Comparison of ENCODE assay signal across 24 mouse cellular contexts in the genomic region with DNA sequence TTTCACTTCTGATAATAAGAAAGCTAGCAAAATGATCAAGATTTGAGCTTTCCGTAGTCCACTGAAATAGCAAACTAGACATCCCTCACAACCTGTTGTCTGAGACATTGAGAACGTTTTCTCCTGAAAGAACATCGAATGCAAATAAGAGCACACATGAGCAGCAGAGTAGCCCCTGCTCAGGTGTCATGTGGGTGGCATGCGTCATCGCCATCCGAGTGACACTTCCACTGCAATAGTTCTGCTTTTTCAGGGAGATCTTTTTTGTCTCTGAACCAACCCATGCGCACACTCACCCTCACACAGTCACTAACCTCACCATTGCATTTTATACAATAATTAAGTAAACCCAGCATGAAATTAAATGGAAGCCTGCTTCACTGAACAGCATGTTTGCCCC.
DNase-seq lines count a peak whose midpoint lies in the region; ATAC-seq and TF ChIP-seq lines count a peak whose summit lies in the region.
"Had no signal": no experiment of that assay in that cellular context is flagged by ENCODE, and none has a peak within 500 bp of the region (broad histone marks: within the 10 kb centered on the region; RNA-seq: fewer than 3 reads in every experiment).

No protein-coding gene starts in this region.

- no peak for TF ChIP-seq POLR2A in spleen, adult 2 months (IDR thresholded peaks at IDR 0.05; ENCODE audit: low read depth, low read length)

- H3K9ac ChIP-seq in neural tube, embryonic 13.5 days = no peak overlapping the region
- H3K9ac ChIP-seq in neural tube, embryonic 15.5 days (replicated peaks) = no peak overlapping the region
- H3K9ac ChIP-seq: embryonic facial prominence, embryonic 12.5 days; forebrain, embryonic 15.5 days; intestine, embryonic 15.5 days; limb, embryonic 12.5 days; liver, embryonic 14.5 days; lung, embryonic 15.5 days; neural tube, embryonic 12.5 days had no signal

- no peak overlapping the region for H3K4me3 ChIP-seq in neural tube, embryonic 13.5 days
- H3K4me3 ChIP-seq in neural tube, embryonic 15.5 days (replicated peaks) = no peak overlapping the region
- no peak overlapping the region for H3K4me3 ChIP-seq in spleen, adult 2 months (ENCODE audit: extremely low read depth, insufficient read depth, insufficient read length)
- no peak overlapping the region for H3K4me3 ChIP-seq in midbrain, embryonic 10.5 days
- H3K4me3 ChIP-seq: embryonic facial prominence, embryonic 12.5 days; forebrain, embryonic 15.5 days; intestine, embryonic 15.5 days; layer of hippocampus, adult 2 months; left cerebral cortex, adult 2 months; limb, embryonic 12.5 days; lung, embryonic 15.5 days; neural tube, embryonic 12.5 days had no signal

- no peaks in the 10 kb centered on the region for H3K9me3 ChIP-seq in neural tube, embryonic 13.5 days
- no peaks in the 10 kb centered on the region for H3K9me3 ChIP-seq in neural tube, embryonic 15.5 days (replicated peaks)
- no peaks in the 10 kb centered on the region for H3K9me3 ChIP-seq in midbrain, embryonic 10.5 days (replicated peaks)
- H3K9me3 ChIP-seq: embryonic facial prominence, embryonic 12.5 days; forebrain, embryonic 15.5 days; intestine, embryonic 15.5 days; limb, embryonic 12.5 days; lung, embryonic 15.5 days; neural tube, embryonic 12.5 days had no signal

- WGBS in neural tube, embryonic 13.5 days = 84% methylated on average over 7 of the region's 7 CpGs
- 79% methylated on average over 7 of the region's 7 CpGs for WGBS in neural tube, embryonic 15.5 days
- WGBS in spleen, adult 2 months = 77% methylated on average over 7 of the region's 7 CpGs
- 89% methylated on average over 7 of the region's 7 CpGs for WGBS in midbrain, embryonic 10.5 days

- no peak for DNase-seq in frontal cortex, postnatal 25 days (ENCODE audit: low spot score in 2 of 2)
- peak; percentile 2 to 23 for DNase-seq in spleen, adult 2 months (ENCODE audit: low read depth in 1 of 2, low spot score in 2 of 2)
- DNase-seq in spleen, postnatal 4 days (ENCODE audit: low spot score in 2 of 2) = no peak
- no peak for DNase-seq in midbrain, embryonic 10.5 days (ENCODE audit: low spot score)
- DNase-seq: adrenal gland, postnatal 14 days; cerebellum, adult 11-12 months; cerebellum, adult 9-11 months; embryo, embryonic 11 days; thymus, postnatal 14 days had no signal

- no peak for TF ChIP-seq CTCF in spleen, adult 2 months (IDR thresholded peaks at IDR 0.05; ENCODE audit: extremely low read depth, insufficient read depth, insufficient read length, insufficient replicate concordance)

- H3K4me2 ChIP-seq in neural tube, embryonic 13.5 days = no peak overlapping the region
- no peak overlapping the region for H3K4me2 ChIP-seq in neural tube, embryonic 15.5 days
- H3K4me2 ChIP-seq: embryonic facial prominence, embryonic 12.5 days; forebrain, embryonic 15.5 days; intestine, embryonic 15.5 days; limb, embryonic 12.5 days; lung, embryonic 15.5 days; midbrain, embryonic 11.5 days; neural tube, embryonic 12.5 days had no signal

- H3K27ac ChIP-seq in neural tube, embryonic 13.5 days (replicated peaks) = no peak overlapping the region; the same call in 1 of the 2 replicates
- H3K27ac ChIP-seq in neural tube, embryonic 15.5 days (replicated peaks) = no peak overlapping the region
- H3K27ac ChIP-seq in spleen, adult 2 months (ENCODE audit: insufficient read depth, low read length) = no peak overlapping the region
- no peak overlapping the region for H3K27ac ChIP-seq in midbrain, embryonic 10.5 days (replicated peaks)
- H3K27ac ChIP-seq: embryonic facial prominence, embryonic 12.5 days; forebrain, embryonic 15.5 days; hindbrain, postnatal 0 days; intestine, embryonic 15.5 days; layer of hippocampus, adult 2 months; left cerebral cortex, adult 2 months; limb, embryonic 12.5 days; liver, embryonic 14.5 days; lung, embryonic 15.5 days; neural tube, embryonic 12.5 days had no signal

- peaks cover 18% of the 10 kb centered on the region for H3K4me1 ChIP-seq in neural tube, embryonic 13.5 days (replicated peaks)
- peaks cover 10% of the 10 kb centered on the region; the same call in 1 of the 2 replicates for H3K4me1 ChIP-seq in neural tube, embryonic 15.5 days
- no peaks in the 10 kb centered on the region for H3K4me1 ChIP-seq in spleen, adult 2 months (ENCODE audit: control insufficient read depth, insufficient read depth, insufficient read length)
- H3K4me1 ChIP-seq in midbrain, embryonic 10.5 days = peaks cover 3% of the 10 kb centered on the region; the same call in 1 of the 2 replicates
- H3K4me1 ChIP-seq: embryonic facial prominence, embryonic 12.5 days; forebrain, embryonic 15.5 days; intestine, embryonic 15.5 days had no signal

- no peaks in the 10 kb centered on the region for H3K27me3 ChIP-seq in neural tube, embryonic 13.5 days
- no peaks in the 10 kb centered on the region for H3K27me3 ChIP-seq in neural tube, embryonic 15.5 days (replicated peaks)
- H3K27me3 ChIP-seq in spleen, adult 2 months (ENCODE audit: control insufficient read depth, insufficient read depth, low read length) = no peaks in the 10 kb centered on the region
- H3K27me3 ChIP-seq in midbrain, embryonic 10.5 days (ENCODE audit: low read depth, poor library complexity, severe bottlenecking) = no peaks in the 10 kb centered on the region
- H3K27me3 ChIP-seq: embryonic facial prominence, embryonic 12.5 days; forebrain, embryonic 15.5 days; intestine, embryonic 15.5 days; limb, embryonic 12.5 days; lung, embryonic 15.5 days; neural tube, embryonic 12.5 days had no signal

- peak; percentile 62 for ATAC-seq in frontal cortex, adult (ENCODE audit: low TSS enrichment)
- peak; percentile 34; the same call in 1 of the 2 replicates for ATAC-seq in neural tube, embryonic 13.5 days (ENCODE audit: low read depth)
- no peak for ATAC-seq in neural tube, embryonic 15.5 days (ENCODE audit: low FRiP score)
- ATAC-seq: forebrain, embryonic 15.5 days; hindbrain, postnatal 0 days; midbrain, embryonic 16.5 days had no signal

- H3K36me3 ChIP-seq in neural tube, embryonic 13.5 days = no peaks in the 10 kb centered on the region
- H3K36me3 ChIP-seq in neural tube, embryonic 15.5 days = no peaks in the 10 kb centered on the region
- H3K36me3 ChIP-seq in spleen, adult 2 months (ENCODE audit: control insufficient read depth, insufficient read depth, low read length) = no peaks in the 10 kb centered on the region
- H3K36me3 ChIP-seq in midbrain, embryonic 10.5 days = no peaks in the 10 kb centered on the region
- H3K36me3 ChIP-seq: embryonic facial prominence, embryonic 12.5 days; forebrain, embryonic 15.5 days; intestine, embryonic 15.5 days; limb, embryonic 12.5 days; lung, embryonic 15.5 days; neural tube, embryonic 12.5 days had no signal

Comparison
In these comparisons a context has a peak if more than half of its experiments do, and no peak if none do; other contexts are left out.
1. DNase-seq: peak in spleen, adult 2 months (2 of 2); none in frontal cortex, postnatal 25 days (0 of 2), spleen, postnatal 4 days (0 of 2) and midbrain, embryonic 10.5 days (single experiment).